Mouse (Mus musculus) frontal cortex, postnatal 10 days (tissue): ENCODE results near the gene Psors1c2.

Experiments used
- DNase-seq, 2 experiments: peaks; one replicate each; pipeline ENCODE4 v3.0.0; 2022; ENCODE audit warnings: low spot score in 2 of 2, mixed read lengths in 1 of 2

Gene Psors1c2

DNA sequence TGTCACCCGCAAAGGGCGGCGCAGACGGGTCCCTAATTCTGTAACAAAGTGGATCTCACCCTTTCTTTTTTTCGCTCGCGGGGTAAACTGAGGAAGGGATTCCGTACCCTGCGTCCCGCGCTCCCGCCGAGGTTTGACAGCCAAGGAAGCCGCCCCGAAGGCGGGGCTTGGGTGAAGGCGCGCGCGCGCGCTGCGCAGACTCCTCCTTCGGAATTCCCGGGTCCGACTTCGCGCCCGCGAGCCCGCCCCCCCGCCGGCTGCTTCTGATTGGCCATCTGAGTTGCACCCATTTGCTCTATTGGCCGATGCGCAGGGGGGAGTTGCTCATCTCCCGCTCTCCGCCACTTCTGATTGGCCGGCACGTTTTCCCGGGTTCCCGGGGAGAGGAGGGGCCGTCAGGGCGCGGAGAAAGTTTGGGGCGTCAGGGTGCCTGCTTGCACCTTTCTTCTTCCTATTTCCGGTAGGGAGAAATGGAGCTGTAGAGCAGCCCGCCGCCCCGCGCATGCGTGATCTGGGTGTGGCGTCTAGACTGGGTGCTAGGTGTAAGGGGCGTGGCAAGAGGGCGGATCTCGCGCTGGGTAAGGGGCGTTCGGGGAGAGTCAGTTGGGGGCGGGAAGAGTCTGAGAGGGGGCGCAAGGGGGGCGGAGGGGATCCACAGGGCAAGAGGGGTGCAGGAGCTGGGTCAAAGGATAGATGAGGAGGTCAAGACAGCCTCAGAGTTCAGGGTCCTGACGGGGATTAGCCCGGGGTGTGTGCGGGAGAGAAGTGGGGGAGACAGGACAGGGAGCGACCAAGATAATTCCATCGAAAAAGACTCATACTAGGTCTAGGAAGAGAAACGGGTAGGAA lies 16.1 kb upstream of the Psors1c2 start, which contains the start of the genes Tcf19 and Cchcr1:
Gene Tcf19, minus strand, starts transcription at position 173 of the 849 bp plus-strand sequence.
Gene Cchcr1, plus strand, starts transcription at position 449 of the 849 bp plus-strand sequence.
- DNase-seq: peak; percentile 94 to 95

GRCm38 (mm10) chr17:35517526-35517925 lies 15.5 kb upstream of the Psors1c2 start:
- DNase-seq: no peak

DNA sequence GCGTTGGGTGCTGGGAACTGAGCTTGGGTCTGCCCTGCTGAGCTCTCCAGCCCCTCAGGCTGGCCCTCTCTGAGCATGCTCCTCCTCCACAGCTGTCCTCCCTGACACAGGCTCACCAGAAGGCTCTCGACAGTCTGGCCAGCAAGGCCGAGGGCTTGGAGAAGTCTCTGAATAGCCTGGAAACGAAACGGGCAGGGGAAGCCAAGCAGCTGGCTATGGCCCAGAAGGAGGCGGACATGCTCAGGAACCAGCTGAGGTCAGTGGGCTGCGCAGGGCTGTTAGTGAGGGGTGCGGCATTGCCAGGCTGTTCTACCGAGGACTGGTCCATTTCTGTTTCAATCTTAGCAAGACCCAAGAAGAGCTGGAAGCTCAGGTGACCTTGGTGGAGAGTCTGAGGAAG lies 8.6 kb upstream of the Psors1c2 start:
- DNase-seq: no peak

DNA sequence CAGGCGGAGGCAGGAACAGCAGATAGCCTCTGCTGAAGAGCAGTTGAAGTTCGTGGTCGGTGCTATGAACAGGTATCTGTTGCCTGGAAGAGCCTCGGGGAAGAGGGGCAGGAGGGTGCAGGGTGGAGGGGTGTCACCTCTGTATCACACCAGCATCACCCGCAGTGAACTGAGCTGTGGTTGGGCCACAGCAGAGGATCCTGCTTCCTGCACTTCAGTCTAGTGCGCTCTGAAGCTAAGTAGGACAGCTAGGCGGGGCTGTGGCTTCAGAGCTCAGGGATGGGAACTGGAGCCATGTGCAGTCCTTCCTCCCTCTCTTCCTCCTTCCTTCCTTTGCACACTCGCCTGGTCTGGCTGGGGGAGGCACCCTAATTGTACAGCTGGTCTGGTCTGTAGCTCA lies 6.4 kb upstream of the Psors1c2 start:
- no peak for DNase-seq

- no peak for DNase-seq
These were observed 641 bp upstream of the Psors1c2 start for GRCm38 (mm10) chr17:35532360-35532759.

GRCm38 (mm10) chr17:35534343-35534742 lies 1.3 kb downstream of the Psors1c2 start:
- peak in 1 of 2 experiments; percentile 72 for DNase-seq

DNA sequence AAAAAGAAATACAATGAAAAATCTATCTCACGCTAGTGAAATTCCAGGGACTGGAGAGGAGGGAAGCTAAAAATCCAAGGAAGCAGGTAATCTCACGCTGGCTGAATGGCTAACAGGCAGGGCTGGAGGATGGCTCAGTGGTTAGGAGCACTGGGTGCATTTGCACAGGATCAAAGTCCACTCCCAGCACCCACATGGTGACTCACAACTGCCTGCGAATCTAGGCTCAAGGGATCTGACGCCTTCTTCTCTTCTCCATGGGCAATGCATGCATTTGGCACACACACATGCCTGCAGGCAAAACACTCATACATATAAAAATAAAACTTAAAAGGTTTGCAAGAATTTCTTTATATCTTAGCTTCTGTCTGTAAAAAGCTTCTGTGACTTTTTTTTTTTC lies 4.4 kb downstream of the Psors1c2 start:
- no peak for DNase-seq

GRCm38 (mm10) chr17:35538476-35538875 lies 5.5 kb downstream of the Psors1c2 start:
- DNase-seq: no peak

DNA sequence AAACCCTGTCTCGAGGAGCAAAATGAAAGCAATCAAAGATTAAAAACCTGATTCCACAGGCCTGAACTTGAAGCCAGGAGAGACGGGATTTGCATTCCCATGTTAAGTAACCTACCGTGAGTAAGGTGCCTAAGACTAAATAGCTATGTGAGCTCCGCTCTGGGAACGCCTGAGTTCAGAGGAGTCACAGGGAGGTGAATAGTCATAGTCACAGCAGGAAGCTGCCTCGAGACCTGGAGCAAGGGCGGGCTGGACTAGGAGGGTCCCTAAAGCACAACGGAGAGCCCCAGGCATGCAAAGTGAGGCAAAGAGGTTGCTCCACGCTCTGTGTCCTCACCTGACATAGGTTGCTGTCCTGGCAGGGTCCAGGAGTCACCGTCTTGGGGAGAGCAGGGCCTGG lies 6.5 kb downstream of the Psors1c2 start:
- DNase-seq: no peak

DNA sequence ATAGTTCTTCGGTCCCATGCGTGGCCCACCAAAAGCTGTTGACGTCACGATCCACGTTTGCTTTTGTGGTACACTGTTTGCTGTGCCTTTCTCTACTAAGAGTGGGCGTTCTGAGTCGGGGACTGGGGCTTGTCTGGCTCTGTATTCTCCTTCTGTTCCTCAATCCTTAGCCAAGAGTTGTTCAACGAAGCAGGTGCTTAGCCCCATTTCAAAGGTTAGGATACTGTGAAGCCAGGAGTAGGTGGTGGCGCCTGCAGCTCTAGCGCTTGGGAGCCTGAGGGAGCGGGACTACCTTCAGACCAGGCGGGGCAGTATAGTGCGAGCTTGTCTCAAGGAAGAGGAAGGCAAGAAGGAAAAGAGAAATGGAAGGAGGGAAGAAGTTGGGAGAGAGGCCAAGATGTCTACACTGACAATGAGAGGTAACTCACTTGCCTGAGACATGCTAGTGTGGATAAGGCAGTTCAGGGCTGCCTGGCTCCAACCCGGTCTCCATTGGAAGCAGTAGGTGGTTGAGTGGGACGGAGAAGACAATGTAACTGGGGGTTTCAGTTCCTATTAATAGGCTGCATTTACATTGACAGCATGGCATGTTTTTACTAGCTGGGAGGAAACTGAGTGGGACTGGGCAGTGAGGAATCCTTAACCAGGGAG lies 9.9 kb downstream of the Psors1c2 start:
- DNase-seq: no peak

DNA sequence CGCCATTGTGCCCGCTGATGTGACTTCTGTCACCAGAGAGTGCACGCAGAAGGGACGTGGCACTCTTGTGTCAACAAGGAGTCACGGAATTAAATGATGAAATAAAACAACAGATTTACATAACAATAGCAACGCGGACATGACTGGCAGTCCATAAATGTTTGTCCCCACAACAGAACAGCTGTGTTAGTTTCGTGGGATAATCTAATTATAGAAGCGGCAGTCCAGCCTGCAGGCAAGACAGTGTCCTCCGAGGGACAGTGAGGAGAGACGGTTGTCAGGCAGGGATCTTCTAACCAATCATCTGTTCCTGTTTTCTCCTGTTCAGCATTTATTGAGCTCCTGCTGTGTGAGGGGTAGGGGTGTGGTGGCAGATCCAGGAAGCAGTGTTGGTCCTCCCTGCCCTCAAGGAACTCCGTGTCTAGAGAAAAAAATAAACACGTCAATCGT lies 10.4 kb downstream of the Psors1c2 start:
- no peak for DNase-seq

- DNase-seq: no peak
These were observed 11.0 kb downstream of the Psors1c2 start for GRCm38 (mm10) chr17:35544001-35544400.

DNA sequence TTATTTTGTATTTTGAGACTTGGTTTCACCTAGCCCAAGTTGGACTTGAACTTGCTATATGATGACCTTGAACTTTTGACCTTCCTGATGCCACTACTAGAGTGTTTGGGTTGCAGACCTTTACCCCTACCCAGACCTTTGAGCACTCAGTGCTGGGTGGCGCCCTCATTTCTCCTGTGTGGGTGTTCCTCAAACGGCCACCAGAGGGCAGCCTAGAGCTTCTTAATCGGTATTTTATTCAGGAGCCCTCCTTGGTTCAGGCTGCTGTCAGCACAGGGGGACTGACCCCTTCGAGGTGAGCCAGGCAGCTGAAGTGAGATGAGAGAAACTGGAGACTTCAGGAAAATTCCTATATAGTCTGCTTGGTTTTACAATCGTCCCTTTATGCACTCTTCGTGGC lies 11.7 kb downstream of the Psors1c2 start:
- peak in 1 of 2 experiments; percentile 54 for DNase-seq

DNA sequence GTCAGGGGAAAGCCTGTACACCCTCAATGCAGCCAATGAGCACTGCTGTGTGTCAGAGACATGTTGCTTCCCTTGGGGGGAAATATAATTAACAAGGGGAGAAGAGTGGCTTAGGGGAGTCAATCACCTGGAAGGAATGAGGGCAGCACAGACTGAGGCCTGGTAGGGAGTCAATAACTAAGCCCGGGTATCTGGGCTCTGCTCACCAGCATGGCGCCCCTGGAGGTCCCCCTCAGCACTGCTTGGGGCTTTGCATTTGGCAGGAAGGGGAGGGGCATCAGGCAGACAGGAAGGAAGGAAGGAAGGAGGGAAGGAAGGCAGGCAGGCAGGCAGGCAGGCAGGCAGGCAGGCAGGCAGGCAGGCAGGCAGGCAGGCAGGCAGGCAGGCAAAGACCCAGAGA lies 14.5 kb downstream of the Psors1c2 start:
- no peak for DNase-seq

DNA sequence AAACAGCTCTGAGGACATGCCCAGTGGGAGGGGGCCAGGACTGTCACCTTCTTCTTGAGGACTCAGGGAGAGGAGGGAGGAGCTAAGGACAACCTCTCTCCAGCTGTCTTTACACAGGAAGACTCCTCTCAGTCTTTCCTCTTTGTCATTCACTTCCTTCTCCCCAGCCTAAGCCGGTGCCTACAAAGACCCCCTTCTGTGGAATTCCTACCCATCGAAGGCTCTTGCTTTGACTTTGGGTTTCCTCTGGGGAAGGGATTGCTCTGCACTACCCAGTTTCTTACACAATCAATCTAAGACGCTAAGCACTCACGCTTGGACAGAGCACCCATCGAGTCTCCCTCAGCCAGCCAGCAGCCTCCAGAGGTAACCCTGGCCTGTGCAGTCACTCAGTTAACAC lies 15.6 kb downstream of the Psors1c2 start:
- no peak for DNase-seq

- peak; percentile 72 to 82 for DNase-seq
These were observed 16.6 kb downstream of the Psors1c2 start for GRCm38 (mm10) chr17:35549437-35550142.

- no peak for DNase-seq
These were observed 17.1 kb downstream of the Psors1c2 start for GRCm38 (mm10) chr17:35550143-35550494.

DNA sequence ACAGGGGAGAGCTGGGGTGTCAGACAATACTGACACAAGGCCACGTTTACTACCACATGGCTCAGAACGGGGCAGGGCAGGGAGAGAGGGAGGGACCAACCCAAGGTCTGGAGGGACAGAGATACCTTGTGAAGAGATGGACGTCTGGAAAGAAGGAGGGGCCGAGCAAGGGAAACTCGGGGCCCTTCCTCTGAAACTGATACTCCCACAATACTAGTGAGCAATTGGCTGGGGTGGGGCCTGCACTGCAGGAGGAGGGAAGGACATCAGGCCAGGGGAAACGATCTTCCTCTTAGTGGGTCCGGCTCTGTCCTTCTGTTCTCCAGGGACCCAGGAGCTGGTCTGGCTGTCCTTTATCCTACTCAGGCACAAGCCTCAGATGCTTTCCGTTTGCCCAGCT lies 17.9 kb downstream of the Psors1c2 start:
- DNase-seq: no peak

GRCm38 (mm10) chr17:35551881-35552414 lies 18.9 kb downstream of the Psors1c2 start, which contains the start of gene Cdsn:
Gene Cdsn, plus strand, starts transcription at chr17:35552128.
- no peak for DNase-seq

- no peak for DNase-seq
These were observed 21.3 kb downstream of the Psors1c2 start for GRCm38 (mm10) chr17:35554321-35554720.

GRCm38 (mm10) chr17:35554761-35555397 lies 21.9 kb downstream of the Psors1c2 start:
- DNase-seq: no peak
